Mouse (Mus musculus) gastrocnemius, adult 2 months (tissue): ENCODE data around the gene Nrcam. TPM values are rescaled to one million over a fixed set of nuclear protein-coding genes. Genes with fewer than 3 reads are reported as not detected.

ENCODE experiments used
- DNase-seq: peaks from one replicate; pipeline ENCODE4 v3.0.0; 2022
- H3K27ac ChIP-seq: fragments of 200-600 bp; 2 replicates; pipeline ENCODE4 v1.8.1; 2022; ENCODE audit warnings: mild to moderate bottlenecking
- H3K4me3 ChIP-seq: fragments of 200-600 bp; 2 replicates; pipeline ENCODE4 v1.8.1; 2022; ENCODE audit warnings: mild to moderate bottlenecking, moderate library complexity
- CTCF ChIP-seq: fragments of 200-600 bp; IDR thresholded peaks from 2 replicates; pipeline ENCODE4 v1.8.1; 2022; ENCODE audit warnings: antibody characterized with exemption, mild to moderate bottlenecking, moderate library complexity
- intact Hi-C: fragments of 180-260 bp; cut with DNase I; formaldehyde crosslinking; loops from one replicate; pipeline ENCODE4 v1.15.1; 2025
- total RNA-seq, 2 experiments: library from RNA; stranded (reverse); gene quantifications; 2 replicates each; pipeline ENCODE4 v1.2.3; 2021

Nrcam gene
- total RNA-seq, 2 experiments from 2014 or later = 0.11 to 0.41 TPM

- intact Hi-C loops = loop anchor here (10.0 kb wide), 1 partner anchor 125 kb away; no protein-coding TSS in a partner anchor
- DNase-seq = no peak
Measured at GRCm38 (mm10) chr12:44329316-44330215, 881 bp downstream of the Nrcam start.

GRCm38 (mm10) chr12:44330216-44330719 is 1.6 kb downstream of the Nrcam start:
- no peak for TF ChIP-seq CTCF
- peak overlapping the region; percentile 78 for H3K4me3 ChIP-seq
- intact Hi-C loops = no loop called here
- no peak for DNase-seq
- no peak overlapping the region for H3K27ac ChIP-seq

More at GRCm38 (mm10) chr12:44329316-44330215, 881 bp downstream of the Nrcam start:
- TF ChIP-seq CTCF = no peak
- Histone ChIP-seq H3K4me3 (peak overlapping the region; percentile 78), H3K27ac (no peak overlapping the region)

- H3K27ac ChIP-seq = no peak overlapping the region
- DNase-seq = no peak
- no peak overlapping the region for H3K4me3 ChIP-seq
- no peak for TF ChIP-seq CTCF
- intact Hi-C loops = no loop called here
Measured at GRCm38 (mm10) chr12:44337136-44337640, 8.5 kb downstream of the Nrcam start.

GRCm38 (mm10) chr12:44338195-44338622 is 9.5 kb downstream of the Nrcam start:
- no peak for DNase-seq
- intact Hi-C loops = no loop called here
- H3K4me3 ChIP-seq = no peak overlapping the region
- H3K27ac ChIP-seq = no peak overlapping the region
- TF ChIP-seq CTCF = no peak

GRCm38 (mm10) chr12:44344075-44344474 is 15.4 kb downstream of the Nrcam start:
- intact Hi-C loops = no loop called here
- TF ChIP-seq CTCF = no peak
- DNase-seq = no peak

GRCm38 (mm10) chr12:44345251-44345650 is 16.6 kb downstream of the Nrcam start:
- intact Hi-C loops = no loop called here
- no peak for DNase-seq
- Histone ChIP-seq H3K4me3 (no peak overlapping the region), H3K27ac (no peak overlapping the region)
- no peak for TF ChIP-seq CTCF

More at GRCm38 (mm10) chr12:44344075-44344474, 15.4 kb downstream of the Nrcam start:
- Histone ChIP-seq H3K4me3 (no peak overlapping the region), H3K27ac (no peak overlapping the region)

GRCm38 (mm10) chr12:44346143-44346542 is 17.5 kb downstream of the Nrcam start:
- no peak for DNase-seq
- intact Hi-C loops = no loop called here

GRCm38 (mm10) chr12:44355116-44355515 is 26.4 kb downstream of the Nrcam start:
- H3K4me3 ChIP-seq = no peak overlapping the region
- DNase-seq = no peak
- TF ChIP-seq CTCF = no peak
- intact Hi-C loops = no loop called here
- no peak overlapping the region for H3K27ac ChIP-seq

More at GRCm38 (mm10) chr12:44346143-44346542, 17.5 kb downstream of the Nrcam start:
- Histone ChIP-seq H3K4me3 (no peak overlapping the region), H3K27ac (no peak overlapping the region)
- TF ChIP-seq CTCF = no peak

GRCm38 (mm10) chr12:44357460-44357859 is 28.8 kb downstream of the Nrcam start:
- intact Hi-C loops = no loop called here
- DNase-seq = no peak
- Histone ChIP-seq H3K4me3 (no peak overlapping the region), H3K27ac (no peak overlapping the region)
- TF ChIP-seq CTCF = no peak

- DNase-seq = no peak
- intact Hi-C loops = no loop called here
- Histone ChIP-seq H3K4me3 (no peak overlapping the region), H3K27ac (no peak overlapping the region)
- no peak for TF ChIP-seq CTCF
Measured at GRCm38 (mm10) chr12:44357881-44358280, 29.2 kb downstream of the Nrcam start.

GRCm38 (mm10) chr12:44371076-44371710 is 42.5 kb downstream of the Nrcam start:
- Histone ChIP-seq H3K4me3 (no peak overlapping the region), H3K27ac (no peak overlapping the region)
- no peak for DNase-seq
- intact Hi-C loops = no loop called here
- no peak for TF ChIP-seq CTCF

- no peak for DNase-seq
- intact Hi-C loops = no loop called here
- H3K27ac ChIP-seq = no peak overlapping the region
- no peak overlapping the region for H3K4me3 ChIP-seq
- TF ChIP-seq CTCF = no peak
Measured at GRCm38 (mm10) chr12:44375956-44376355, 47.3 kb downstream of the Nrcam start.
